Mouse (Mus musculus) heart, postnatal 0 days (tissue): ENCODE results near the gene Bcl7c.
"Not testable (repeated sequence)": the region's sequence is repeated elsewhere in the genome, so short reads cannot be mapped to it uniquely, and the experiment has no call there.

Source experiments
- CTCF ChIP-seq: IDR thresholded peaks from 2 replicates; pipeline ENCODE4 v1.5.1; 2016; ENCODE audit warnings: antibody characterized with exemption, control low read depth, low read depth
- EP300 ChIP-seq: IDR thresholded peaks from 2 replicates; pipeline ENCODE4 v1.6.1; 2016; ENCODE audit warnings: antibody characterized with exemption, low read depth

GRCm38 (mm10) chr7:127732066-127732465 is 23.3 kb upstream of the Bcl7c start, which contains the start of gene Ctf2:
- not testable (repeated sequence) for TF ChIP-seq CTCF, EP300
